Mouse (Mus musculus) E14TG2a.4 (cell line): ENCODE data around the gene Pacrg.

ENCODE experiments used
- H3K27me3 ChIP-seq: 2 replicates; pipeline ENCODE4 v1.6.1; 2014; ENCODE audit warnings: low read length, control low read depth; ENCODE audit not compliant: insufficient read depth
- H3K36me3 ChIP-seq: 2 replicates; pipeline ENCODE4 v1.6.1; 2014; ENCODE audit warnings: low read length, control low read depth; ENCODE audit not compliant: insufficient read depth
- H3K4me1 ChIP-seq: replicated peaks from 2 replicates; pipeline ENCODE4 v1.6.1; 2014; ENCODE audit warnings: low read depth, low read length, control low read depth
- H3K4me3 ChIP-seq: replicated peaks from 2 replicates; pipeline ENCODE4 v1.5.1; 2014; ENCODE audit warnings: mild to moderate bottlenecking, low read length
- H3K9me3 ChIP-seq: 2 replicates; pipeline ENCODE4 v1.6.1; 2014; ENCODE audit warnings: low read length, control low read depth
- CTCF ChIP-seq: conservative IDR thresholded peaks from 2 replicates; pipeline ENCODE4 v1.5.1; 2014; ENCODE audit warnings: low read length
- NANOG ChIP-seq: IDR thresholded peaks from 2 replicates; pipeline ENCODE4 v1.6.1; 2014; ENCODE audit warnings: borderline replicate concordance, low read length, mixed read lengths
- POU5F1 ChIP-seq: IDR thresholded peaks from 2 replicates; pipeline ENCODE4 v1.6.1; 2014; ENCODE audit warnings: low read length, borderline replicate concordance

Pacrg gene

GRCm38 (mm10) chr17:10496066-10496465 is 344.0 kb downstream of the Pacrg start:
- H3K4me1 ChIP-seq = peaks cover 38% of the 10 kb centered on the region
- H3K36me3 ChIP-seq = no peaks in the 10 kb centered on the region
- H3K4me3 ChIP-seq = no peak overlapping the region
- no peaks in the 10 kb centered on the region for H3K9me3 ChIP-seq
- no peak for TF ChIP-seq CTCF
- no peak for TF ChIP-seq POU5F1
- TF ChIP-seq NANOG = no peak
- H3K27me3 ChIP-seq = no peaks in the 10 kb centered on the region

GRCm38 (mm10) chr17:10495588-10495987 is 344.5 kb downstream of the Pacrg start:
- no peaks in the 10 kb centered on the region for H3K9me3 ChIP-seq
- no peaks in the 10 kb centered on the region for H3K36me3 ChIP-seq
- H3K4me1 ChIP-seq = peaks cover 34% of the 10 kb centered on the region
- TF ChIP-seq CTCF = no peak
- no peak for TF ChIP-seq POU5F1
- TF ChIP-seq NANOG = no peak
- no peaks in the 10 kb centered on the region for H3K27me3 ChIP-seq
- no peak overlapping the region for H3K4me3 ChIP-seq

GRCm38 (mm10) chr17:10493124-10493523 is 347.0 kb downstream of the Pacrg start:
- Histone ChIP-seq H3K4me3 (no peak overlapping the region), H3K27me3 (no peaks in the 10 kb centered on the region), H3K4me1 (peaks cover 22% of the 10 kb centered on the region), H3K9me3 (no peaks in the 10 kb centered on the region), H3K36me3 (no peaks in the 10 kb centered on the region)
- TF ChIP-seq POU5F1 = no peak
- no peak for TF ChIP-seq CTCF
- no peak for TF ChIP-seq NANOG

GRCm38 (mm10) chr17:10490374-10491169 is 349.5 kb downstream of the Pacrg start:
- no peaks in the 10 kb centered on the region for H3K36me3 ChIP-seq
- H3K27me3 ChIP-seq = no peaks in the 10 kb centered on the region
- no peak overlapping the region for H3K4me3 ChIP-seq
- peaks cover 10% of the 10 kb centered on the region for H3K4me1 ChIP-seq
- TF ChIP-seq CTCF (no peak), POU5F1 (no peak), NANOG (no peak)
- H3K9me3 ChIP-seq = no peaks in the 10 kb centered on the region

- Histone ChIP-seq H3K36me3 (no peaks in the 10 kb centered on the region), H3K27me3 (no peaks in the 10 kb centered on the region), H3K4me1 (peaks cover 6% of the 10 kb centered on the region), H3K4me3 (no peak overlapping the region), H3K9me3 (no peaks in the 10 kb centered on the region)
- no peak for TF ChIP-seq CTCF
- TF ChIP-seq NANOG = no peak
- TF ChIP-seq POU5F1 = no peak
These were observed 351.2 kb downstream of the Pacrg start for GRCm38 (mm10) chr17:10488873-10489272.

- no peaks in the 10 kb centered on the region for H3K36me3 ChIP-seq
- peaks cover 10% of the 10 kb centered on the region for H3K4me1 ChIP-seq
- no peaks in the 10 kb centered on the region for H3K9me3 ChIP-seq
- H3K4me3 ChIP-seq = no peak overlapping the region
- TF ChIP-seq NANOG (no peak), CTCF (no peak), POU5F1 (no peak)
- no peaks in the 10 kb centered on the region for H3K27me3 ChIP-seq
These were observed 356.1 kb downstream of the Pacrg start for GRCm38 (mm10) chr17:10483945-10484546.

- peaks cover 2% of the 10 kb centered on the region; the same call in 1 of the 2 replicates for H3K27me3 ChIP-seq
These were observed 359.0 kb downstream of the Pacrg start for GRCm38 (mm10) chr17:10481081-10481480.

GRCm38 (mm10) chr17:10479020-10479707 is 360.9 kb downstream of the Pacrg start:
- H3K27me3 ChIP-seq = peaks cover 4% of the 10 kb centered on the region; the same call in 1 of the 2 replicates
- H3K4me3 ChIP-seq = no peak overlapping the region
- TF ChIP-seq POU5F1 (no peak), CTCF (no peak), NANOG (no peak)
- peaks cover 2% of the 10 kb centered on the region for H3K9me3 ChIP-seq
- H3K36me3 ChIP-seq = no peaks in the 10 kb centered on the region
- H3K4me1 ChIP-seq = peaks cover 12% of the 10 kb centered on the region

More at GRCm38 (mm10) chr17:10481081-10481480, 359.0 kb downstream of the Pacrg start:
- peaks cover 12% of the 10 kb centered on the region for H3K4me1 ChIP-seq
- H3K4me3 ChIP-seq = no peak overlapping the region
- no peaks in the 10 kb centered on the region for H3K36me3 ChIP-seq
- no peaks in the 10 kb centered on the region for H3K9me3 ChIP-seq
- TF ChIP-seq NANOG (no peak), CTCF (no peak), POU5F1 (no peak)
